Mouse (Mus musculus): ENCODE results near the gene Zdhhc1. TPM values are rescaled to one million over a fixed set of nuclear protein-coding genes. Genes with fewer than 3 reads are reported as not detected.
A peak's percentile ranks its signal among the peaks of the same experiment; 100 is the strongest.

Gene Zdhhc1
- polyA plus RNA-seq, 1 experiment from 2014 or later, result 45.3 TPM

DNA sequence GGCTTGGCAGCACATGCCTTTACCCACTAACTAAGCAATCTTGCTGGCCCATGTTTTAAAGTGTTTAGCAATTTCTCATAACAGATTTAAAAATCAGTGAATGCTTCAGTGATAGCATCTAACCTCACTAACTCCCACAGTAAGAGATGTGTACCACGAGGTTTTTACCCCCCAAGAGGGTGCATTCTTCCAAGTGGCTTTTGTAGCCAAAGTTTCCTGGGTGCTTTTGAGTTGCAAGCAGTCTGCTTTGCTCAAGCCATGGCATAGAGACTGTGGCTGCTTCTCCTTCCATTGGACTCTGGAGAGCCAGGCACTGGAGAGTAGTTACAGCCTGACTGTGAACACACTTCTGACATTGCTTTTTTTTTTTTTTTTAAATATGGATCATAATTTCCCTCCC lies 7.4 kb downstream of the Zdhhc1 start:
- no peak overlapping the region for H3K27ac ChIP-seq
- no peak overlapping the region for H3K4me3 ChIP-seq
- 45% methylated on average over 1 of the region's 1 CpGs for WGBS
- no peak overlapping the region for H3K4me2 ChIP-seq (replicated peaks)
- ATAC-seq (ENCODE audit: low FRiP score, low read depth), result no peak
- no peaks in the 10 kb centered on the region for H3K27me3 ChIP-seq
- no peaks in the 10 kb centered on the region for H3K9me3 ChIP-seq
- H3K9ac ChIP-seq, result no peak overlapping the region
- H3K36me3 ChIP-seq, result peaks cover 7% of the 10 kb centered on the region; the same call in 1 of the 2 replicates
- peaks cover 12% of the 10 kb centered on the region; the same call in 1 of the 2 replicates for H3K4me1 ChIP-seq

DNA sequence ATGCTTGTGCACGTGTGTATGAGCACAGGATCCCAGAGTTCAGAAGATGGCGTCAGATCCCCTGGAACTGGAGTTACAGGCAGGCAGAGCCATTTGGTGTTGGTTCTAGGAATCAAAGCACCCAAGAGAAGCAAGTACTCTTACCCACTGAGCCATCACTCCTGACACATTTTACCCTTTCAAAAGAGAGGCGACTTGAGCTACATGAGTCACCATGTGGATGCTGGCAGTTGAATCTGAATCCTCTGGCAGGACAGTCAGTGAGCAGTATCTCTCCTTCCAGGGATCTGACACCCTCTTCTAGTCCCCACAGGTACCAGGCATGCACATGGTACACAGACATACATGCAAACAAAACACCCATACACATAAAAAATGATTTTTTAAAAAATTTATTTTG lies 8.6 kb downstream of the Zdhhc1 start:
- WGBS, result 64% methylated on average over 3 of the region's 3 CpGs
- ATAC-seq (ENCODE audit: low FRiP score, low read depth), result no peak
- no peaks in the 10 kb centered on the region for H3K27me3 ChIP-seq

DNA sequence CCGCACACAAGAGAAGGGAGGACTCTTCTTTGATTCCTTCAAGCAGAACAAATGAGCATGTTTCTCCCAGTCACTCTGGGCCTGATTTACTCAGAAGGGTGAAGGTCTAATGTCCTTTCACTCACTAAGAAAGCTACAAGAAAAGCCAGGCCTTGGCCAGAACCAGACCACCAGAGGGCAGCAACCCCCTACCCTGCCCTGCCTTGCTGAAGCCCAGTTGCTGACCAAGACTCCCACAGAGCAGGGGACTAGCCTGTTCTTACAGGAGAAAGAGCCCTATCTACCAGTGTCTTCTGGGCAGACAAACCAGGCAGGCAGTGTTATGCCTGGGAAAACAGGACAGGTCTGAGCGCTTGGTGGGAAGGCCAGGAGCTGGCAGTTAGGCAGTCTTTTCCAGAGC lies 12.3 kb downstream of the Zdhhc1 start:
- Histone ChIP-seq H3K4me1 (peaks cover 21% of the 10 kb centered on the region), H3K9ac (0 out of 2 replicates have a peak overlapping the region, but pooled peaks have one; percentile 19), H3K9me3 (no peaks in the 10 kb centered on the region), H3K4me2 (replicated peaks) (no peak overlapping the region), H3K36me3 (peaks cover 25% of the 10 kb centered on the region; the same call in 1 of the 2 replicates), H3K4me3 (no peak overlapping the region), H3K27me3 (no peaks in the 10 kb centered on the region), H3K27ac (peak overlapping the region; percentile 4; the same call in 1 of the 2 replicates)
- WGBS, result 21% methylated on average over 2 of the region's 2 CpGs
- ATAC-seq (ENCODE audit: low FRiP score, low read depth), result 0 out of 2 replicates have a peak, but pooled peaks have one; percentile 10

More for the DNA sequence above, 8.6 kb downstream of the Zdhhc1 start:
- Histone ChIP-seq H3K36me3 (peaks cover 7% of the 10 kb centered on the region; the same call in 1 of the 2 replicates), H3K9me3 (no peaks in the 10 kb centered on the region), H3K4me3 (no peak overlapping the region), H3K27ac (no peak overlapping the region), H3K9ac (no peak overlapping the region), H3K4me2 (replicated peaks) (no peak overlapping the region), H3K4me1 (peaks cover 19% of the 10 kb centered on the region)

DNA sequence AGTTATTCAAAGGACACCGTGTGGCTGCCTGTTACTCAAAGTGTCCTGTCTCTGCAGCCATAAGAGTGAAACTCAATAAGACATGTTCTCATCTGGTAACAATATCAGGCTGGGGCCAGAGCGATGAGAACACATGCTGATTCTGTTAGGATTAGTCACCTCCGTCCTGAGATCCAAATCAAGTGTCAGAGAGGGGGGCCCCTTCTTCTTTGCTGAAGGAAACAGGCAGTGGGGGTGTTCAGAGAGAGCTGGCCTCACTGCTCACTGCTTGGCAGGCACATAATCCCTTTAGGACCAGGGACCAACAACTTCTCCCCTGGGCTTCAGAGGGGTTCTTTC lies 12.7 kb downstream of the Zdhhc1 start:
- no peak overlapping the region for H3K4me2 ChIP-seq (replicated peaks)
- no peaks in the 10 kb centered on the region for H3K27me3 ChIP-seq
- H3K9me3 ChIP-seq, result no peaks in the 10 kb centered on the region
- WGBS, result 23% methylated on average over 3 of the region's 3 CpGs
- H3K36me3 ChIP-seq, result peaks cover 29% of the 10 kb centered on the region; the same call in 1 of the 2 replicates
- H3K4me1 ChIP-seq, result peaks cover 21% of the 10 kb centered on the region
- H3K27ac ChIP-seq, result peak overlapping the region; percentile 4; the same call in 1 of the 2 replicates
- 0 out of 2 replicates have a peak overlapping the region, but pooled peaks have one; percentile 19 for H3K9ac ChIP-seq
- no peak overlapping the region for H3K4me3 ChIP-seq
- ATAC-seq (ENCODE audit: low FRiP score, low read depth), result peak; percentile 57

DNA sequence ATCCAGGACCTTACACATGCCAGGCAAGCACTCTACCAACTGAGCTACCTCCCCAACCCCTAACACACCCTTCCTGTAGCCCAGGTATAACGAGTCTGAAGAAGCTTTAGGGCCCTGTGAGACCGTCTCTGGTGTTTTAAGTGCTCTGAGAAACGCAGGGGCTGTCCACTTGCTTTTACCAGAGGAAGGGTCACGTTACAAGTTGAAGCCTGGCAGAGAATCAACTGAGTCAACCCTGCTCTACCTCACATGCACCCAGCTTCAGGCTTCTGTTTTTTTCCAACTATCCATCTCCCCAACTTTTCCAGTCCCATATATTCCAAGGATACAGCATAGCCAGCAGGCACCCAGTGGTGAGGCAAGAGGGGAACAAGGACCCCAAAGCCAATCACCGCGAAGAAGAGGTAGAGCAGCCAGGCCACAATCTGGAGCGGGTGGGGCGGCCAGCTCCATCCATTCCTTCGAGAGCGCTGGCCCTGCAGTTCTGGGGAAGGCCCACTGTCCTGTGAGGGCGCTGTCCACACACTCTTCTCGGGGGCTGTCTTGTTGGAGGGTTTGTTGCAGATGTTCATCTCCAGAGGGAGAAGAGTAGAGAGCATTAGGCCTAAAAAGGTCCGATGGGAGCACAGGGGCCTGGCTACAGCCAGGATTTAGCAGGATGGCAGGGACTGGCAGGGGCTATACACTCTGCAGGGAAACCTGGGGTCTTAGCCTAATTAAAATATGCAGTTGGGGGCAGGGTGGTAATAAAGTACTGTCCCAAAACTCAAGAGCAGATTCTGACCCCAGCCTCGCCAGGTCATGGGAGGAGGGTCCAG lies 13.3 kb downstream of the Zdhhc1 start:
- Histone ChIP-seq H3K27ac (no peak overlapping the region), H3K4me3 (no peak overlapping the region), H3K4me2 (replicated peaks) (no peak overlapping the region), H3K9ac (no peak overlapping the region), H3K36me3 (peaks cover 33% of the 10 kb centered on the region), H3K4me1 (peaks cover 21% of the 10 kb centered on the region), H3K9me3 (no peaks in the 10 kb centered on the region), H3K27me3 (no peaks in the 10 kb centered on the region)
- WGBS, result 27% methylated on average over 14 of the region's 14 CpGs
- peak; percentile 65 for ATAC-seq (ENCODE audit: low FRiP score, low read depth)

DNA sequence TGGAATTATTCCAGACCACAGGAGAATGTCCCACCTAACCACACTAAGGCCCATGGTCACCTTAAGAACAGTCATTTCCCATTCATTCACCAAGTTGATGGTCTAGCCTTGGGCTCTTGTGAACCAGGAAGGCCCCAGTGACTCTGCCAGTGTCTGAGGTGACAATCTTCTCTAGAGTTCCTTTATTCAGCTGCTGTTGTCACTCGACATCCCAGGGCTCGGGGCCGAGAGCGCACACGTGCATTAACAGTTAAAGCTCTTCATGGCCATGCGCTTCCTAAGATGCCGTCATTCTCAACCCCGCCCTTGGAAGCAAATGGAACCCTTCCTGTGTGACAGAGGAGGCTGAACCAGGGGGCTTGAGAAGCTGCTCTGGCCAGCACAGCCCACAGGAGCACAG lies 14.6 kb downstream of the Zdhhc1 start:
- Histone ChIP-seq H3K36me3 (peaks cover 34% of the 10 kb centered on the region), H3K4me2 (replicated peaks) (no peak overlapping the region), H3K4me3 (no peak overlapping the region), H3K9ac (no peak overlapping the region), H3K4me1 (peaks cover 22% of the 10 kb centered on the region), H3K27me3 (no peaks in the 10 kb centered on the region), H3K27ac (no peak overlapping the region), H3K9me3 (no peaks in the 10 kb centered on the region)
- no peak for ATAC-seq (ENCODE audit: low FRiP score, low read depth)
- 72% methylated on average over 8 of the region's 8 CpGs for WGBS

DNA sequence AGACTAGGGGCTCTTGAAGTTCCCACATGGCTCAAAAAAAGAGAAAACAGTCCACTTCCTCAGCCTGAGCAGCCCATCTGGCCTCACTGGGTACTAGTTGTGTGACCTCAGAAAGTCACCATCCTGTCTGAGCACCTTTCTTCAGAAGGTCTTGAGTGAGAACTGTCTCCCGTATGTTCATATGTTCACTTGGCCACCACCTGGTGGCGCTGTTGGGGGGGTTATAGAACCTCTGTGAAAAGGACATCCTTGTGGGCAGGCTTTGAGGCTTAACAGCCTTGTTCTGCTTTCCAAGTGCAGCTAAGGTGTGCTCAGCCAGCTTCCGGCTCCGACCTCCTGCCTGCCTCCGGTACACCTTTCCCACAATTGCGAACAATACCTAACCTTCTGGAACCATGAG lies 15.2 kb downstream of the Zdhhc1 start:
- Histone ChIP-seq H3K27me3 (peaks cover 5% of the 10 kb centered on the region; the same call in 1 of the 2 replicates), H3K27ac (peak overlapping the region; percentile 33; the same call in 1 of the 2 replicates), H3K4me3 (no peak overlapping the region), H3K9me3 (no peaks in the 10 kb centered on the region), H3K4me2 (replicated peaks) (no peak overlapping the region), H3K4me1 (peaks cover 28% of the 10 kb centered on the region), H3K9ac (no peak overlapping the region), H3K36me3 (peaks cover 36% of the 10 kb centered on the region)
- 71% methylated on average over 6 of the region's 6 CpGs for WGBS
- no peak for ATAC-seq (ENCODE audit: low FRiP score, low read depth)

DNA sequence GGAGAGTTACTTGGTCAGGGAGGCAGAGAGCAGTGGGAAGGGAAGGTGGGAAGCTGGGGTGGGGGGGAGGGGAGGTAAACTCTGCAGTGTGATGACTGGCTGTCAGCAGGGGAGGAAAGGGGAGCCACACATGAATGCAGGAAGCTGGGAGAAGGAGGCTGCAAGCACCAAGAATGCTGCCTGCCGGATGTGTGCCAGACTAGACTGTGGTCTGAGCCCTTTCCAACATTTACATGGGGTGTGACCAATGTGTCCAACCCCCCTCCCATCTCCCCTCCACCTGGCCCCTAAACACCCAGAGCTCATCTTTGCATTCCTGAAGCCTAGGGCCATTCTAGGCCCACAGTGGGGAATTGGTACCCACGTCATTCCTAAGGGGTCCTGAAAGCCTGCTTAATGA lies 15.7 kb downstream of the Zdhhc1 start:
- ATAC-seq (ENCODE audit: low FRiP score, low read depth), result no peak
- H3K36me3 ChIP-seq, result peaks cover 41% of the 10 kb centered on the region
- peaks cover 28% of the 10 kb centered on the region for H3K4me1 ChIP-seq
- no peak overlapping the region for H3K4me3 ChIP-seq
- H3K9ac ChIP-seq, result no peak overlapping the region
- no peaks in the 10 kb centered on the region for H3K9me3 ChIP-seq
- H3K27ac ChIP-seq, result peak overlapping the region; percentile 33; the same call in 1 of the 2 replicates
- H3K4me2 ChIP-seq (replicated peaks), result no peak overlapping the region
- WGBS, result 41% methylated on average over 2 of the region's 2 CpGs
- peaks cover 9% of the 10 kb centered on the region for H3K27me3 ChIP-seq

DNA sequence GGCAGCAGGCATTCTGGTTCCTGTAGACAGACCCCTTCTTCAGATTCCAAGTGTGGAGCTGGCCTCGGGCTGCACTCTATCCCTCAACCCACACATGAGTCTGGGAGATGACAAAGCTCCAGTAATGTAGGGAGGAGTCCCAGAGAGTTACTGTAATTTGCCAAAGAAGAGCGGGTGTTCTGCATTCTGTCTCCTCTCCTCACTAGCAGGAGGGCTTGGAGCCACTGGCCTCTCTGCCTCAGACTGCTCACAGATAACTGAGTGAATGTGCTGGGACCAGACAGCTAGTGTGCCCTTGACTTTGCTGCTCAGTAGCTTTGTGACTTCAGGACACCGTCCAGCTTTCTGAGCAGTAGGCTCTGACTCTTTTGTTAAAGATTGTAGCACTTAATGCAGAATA lies 18.9 kb downstream of the Zdhhc1 start:
- H3K27me3 ChIP-seq, result peaks cover 41% of the 10 kb centered on the region
- 82% methylated on average over 3 of the region's 3 CpGs for WGBS

DNA sequence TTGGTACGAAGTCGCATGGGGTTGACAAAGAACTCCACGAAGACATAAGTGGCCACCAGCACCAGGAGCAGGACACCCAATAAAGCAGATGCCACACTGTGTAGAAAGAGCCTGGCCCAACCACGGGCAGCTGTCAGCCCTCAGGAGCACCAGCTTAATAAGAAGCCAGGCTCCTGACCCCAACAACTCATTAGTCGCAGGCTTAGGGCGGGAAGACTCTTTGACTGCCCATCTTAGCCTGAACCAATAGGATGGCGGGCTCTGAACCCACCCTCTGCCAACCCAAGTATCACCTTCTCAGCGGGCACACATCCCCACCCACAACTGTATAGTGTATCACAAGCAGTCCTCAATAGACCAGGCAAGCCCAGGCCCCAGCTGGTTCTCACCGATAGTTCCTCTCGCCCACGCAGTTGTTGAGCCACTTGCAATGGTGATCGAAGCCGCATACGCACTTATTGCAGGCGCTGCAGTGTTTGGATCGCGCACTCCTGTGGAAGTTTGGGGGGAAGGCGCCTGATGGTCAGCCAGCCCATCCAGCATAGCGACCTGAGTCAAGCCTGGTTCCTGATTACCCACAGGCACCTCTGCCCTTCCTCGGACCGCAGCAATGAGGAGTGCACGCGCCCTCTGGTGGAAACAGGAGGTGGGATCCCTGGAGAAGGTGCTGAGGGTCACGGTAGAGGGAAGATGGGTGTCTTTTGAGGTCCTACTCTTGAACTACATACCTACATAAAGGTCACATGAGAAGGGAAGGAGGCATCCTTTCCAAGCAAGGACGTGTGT lies 19.9 kb downstream of the Zdhhc1 start:
- Histone ChIP-seq H3K27ac (no peak overlapping the region), H3K36me3 (peaks cover 56% of the 10 kb centered on the region)
- 40% methylated on average over 25 of the region's 25 CpGs for WGBS

More for the DNA sequence above, 18.9 kb downstream of the Zdhhc1 start:
- Histone ChIP-seq H3K4me1 (peaks cover 39% of the 10 kb centered on the region), H3K4me2 (replicated peaks) (no peak overlapping the region), H3K9me3 (no peaks in the 10 kb centered on the region), H3K36me3 (peaks cover 58% of the 10 kb centered on the region), H3K4me3 (no peak overlapping the region), H3K9ac (no peak overlapping the region), H3K27ac (no peak overlapping the region)
- no peak for ATAC-seq (ENCODE audit: low FRiP score, low read depth)

DNA sequence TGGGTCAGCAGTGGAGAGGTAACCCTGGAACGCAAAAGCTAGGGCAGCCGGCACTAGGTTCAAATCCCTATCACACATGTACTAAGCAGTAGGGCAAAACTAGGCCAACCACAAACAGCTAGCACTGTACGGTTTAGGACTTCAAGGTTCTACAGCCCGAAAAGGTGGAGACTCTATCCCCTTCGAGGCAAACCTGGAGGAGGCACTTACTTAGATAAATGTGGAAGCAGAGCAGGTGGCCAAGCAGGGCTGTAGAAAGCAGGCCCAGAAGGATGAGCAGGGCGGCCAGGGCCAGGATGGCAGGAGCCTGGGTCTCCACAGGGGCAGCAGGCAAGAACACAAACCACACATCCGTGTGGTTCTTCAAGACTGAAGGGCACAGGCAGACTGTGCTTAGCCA lies 20.5 kb downstream of the Zdhhc1 start:
- 87% methylated on average over 7 of the region's 7 CpGs for WGBS
- no peak for ATAC-seq (ENCODE audit: low FRiP score, low read depth)
- no peak overlapping the region for H3K27ac ChIP-seq

More for the DNA sequence above, 19.9 kb downstream of the Zdhhc1 start:
- Histone ChIP-seq H3K27me3 (peaks cover 50% of the 10 kb centered on the region), H3K9ac (no peak overlapping the region), H3K9me3 (no peaks in the 10 kb centered on the region), H3K4me2 (replicated peaks) (peak overlapping the region; percentile 19; the same call in 1 of the 2 replicates), H3K4me1 (peaks cover 47% of the 10 kb centered on the region), H3K4me3 (no peak overlapping the region)
- ATAC-seq (ENCODE audit: low FRiP score, low read depth), result no peak

DNA sequence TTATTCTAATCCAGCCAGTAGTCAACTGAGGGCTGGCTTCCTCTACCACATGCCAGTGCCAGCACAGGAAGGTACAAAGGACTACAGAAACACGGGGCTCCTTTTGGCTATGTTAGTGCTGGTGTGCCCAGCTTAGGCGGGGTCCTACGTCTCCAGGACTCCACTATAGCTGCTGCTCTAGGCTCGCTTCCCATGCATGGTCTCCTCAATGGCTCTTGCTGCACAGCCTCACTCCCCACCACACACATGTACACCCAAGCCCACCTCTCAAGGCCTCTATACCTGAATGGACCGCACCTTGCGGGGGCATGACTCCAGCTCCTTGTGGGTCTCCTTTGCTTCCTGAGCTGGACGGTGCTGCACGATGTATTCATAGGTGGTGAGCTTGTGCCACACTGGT lies 21.0 kb downstream of the Zdhhc1 start:
- peaks cover 52% of the 10 kb centered on the region for H3K36me3 ChIP-seq
- ATAC-seq (ENCODE audit: low FRiP score, low read depth), result no peak
- H3K4me1 ChIP-seq, result peaks cover 52% of the 10 kb centered on the region
- H3K9ac ChIP-seq, result no peak overlapping the region
- no peak overlapping the region for H3K4me2 ChIP-seq (replicated peaks)
- no peaks in the 10 kb centered on the region for H3K9me3 ChIP-seq
- H3K4me3 ChIP-seq, result no peak overlapping the region
- H3K27me3 ChIP-seq, result peaks cover 55% of the 10 kb centered on the region
- H3K27ac ChIP-seq, result no peak overlapping the region
- WGBS, result 93% methylated on average over 8 of the region's 8 CpGs

More for the DNA sequence above, 20.5 kb downstream of the Zdhhc1 start:
- no peaks in the 10 kb centered on the region for H3K9me3 ChIP-seq
- H3K36me3 ChIP-seq, result peaks cover 52% of the 10 kb centered on the region
- H3K27me3 ChIP-seq, result peaks cover 52% of the 10 kb centered on the region
- no peak overlapping the region for H3K4me2 ChIP-seq (replicated peaks)
- H3K4me3 ChIP-seq, result no peak overlapping the region
- H3K4me1 ChIP-seq, result peaks cover 52% of the 10 kb centered on the region
- H3K9ac ChIP-seq, result no peak overlapping the region

Data from limb, embryonic 13.5 days (tissue).